Mouse (Mus musculus) T-helper 17 cell (primary cell): ENCODE results near the gene Ndufb6.

Experiments used
- in situ Hi-C, 2 experiments: fragments of 300-600 bp; cut with MboI, MseI; formaldehyde crosslinking; loops; 1 replicate in 1 of 2; 2 replicates in 1 of 2; pipeline ENCODE4 v1.15.1; 2025; ENCODE audit warnings: high pct_unique_total_duplicates in 2 of 2

Gene Ndufb6

GRCm38 (mm10) chr4:40264321-40264720 is 14.9 kb downstream of the Ndufb6 start:
- in situ Hi-C loops = loop anchor here in 1 of 2 experiments (10.0 to 25.0 kb wide), 2 partner anchors 1050 to 1448 kb away; partner anchors contain the start of genes Dcaf12, Dctn3 and Rpp25l

GRCm38 (mm10) chr4:40254385-40255103 is 24.7 kb downstream of the Ndufb6 start:
- in situ Hi-C loops = loop anchor here in 1 of 2 experiments (25.0 kb wide), 1 partner anchor 1458 kb away; the partner anchor contains the start of genes Dctn3 and Rpp25l

GRCm38 (mm10) chr4:40253766-40254165 is 25.5 kb downstream of the Ndufb6 start:
- in situ Hi-C loops = loop anchor here in 1 of 2 experiments (25.0 kb wide), 1 partner anchor 1459 kb away; the partner anchor contains the start of genes Dctn3 and Rpp25l

GRCm38 (mm10) chr4:40250984-40251383 is 28.2 kb downstream of the Ndufb6 start:
- in situ Hi-C loops = loop anchor here in 1 of 2 experiments (25.0 kb wide), 1 partner anchor 1461 kb away; the partner anchor contains the start of genes Dctn3 and Rpp25l

- in situ Hi-C loops = no loop called here
These were observed 35.2 kb downstream of the Ndufb6 start for GRCm38 (mm10) chr4:40244035-40244434.

- in situ Hi-C loops = no loop called here
These were observed 36.2 kb downstream of the Ndufb6 start for GRCm38 (mm10) chr4:40243006-40243405.

- in situ Hi-C loops = no loop called here
These were observed 37.3 kb downstream of the Ndufb6 start for GRCm38 (mm10) chr4:40241928-40242327.

- in situ Hi-C loops = no loop called here
These were observed 38.9 kb downstream of the Ndufb6 start for GRCm38 (mm10) chr4:40240272-40240744.

- in situ Hi-C loops = no loop called here
These were observed 39.6 kb downstream of the Ndufb6 start, which contains the start of gene Ddx58 for GRCm38 (mm10) chr4:40239409-40240271. TSS of gene Ddx58 (minus strand) at chr4:40239828.

- in situ Hi-C loops = no loop called here
These were observed 40.5 kb downstream of the Ndufb6 start for GRCm38 (mm10) chr4:40238483-40239408.

GRCm38 (mm10) chr4:40236829-40237228 is 42.4 kb downstream of the Ndufb6 start:
- in situ Hi-C loops = no loop called here

- in situ Hi-C loops = loop anchor here in 1 of 2 experiments (5.0 kb wide), 1 partner anchor 48 kb away; no protein-coding TSS in a partner anchor
These were observed 45.0 kb downstream of the Ndufb6 start for GRCm38 (mm10) chr4:40234256-40234655.

GRCm38 (mm10) chr4:40233062-40233664 is 46.1 kb downstream of the Ndufb6 start:
- in situ Hi-C loops = loop anchor here in 1 of 2 experiments (5.0 kb wide), 1 partner anchor 49 kb away; no protein-coding TSS in a partner anchor

- in situ Hi-C loops = loop anchor here in 1 of 2 experiments (5.0 kb wide), 1 partner anchor 53 kb away; no protein-coding TSS in a partner anchor
These were observed 49.5 kb downstream of the Ndufb6 start for GRCm38 (mm10) chr4:40229723-40230122.

GRCm38 (mm10) chr4:40227886-40228285 is 51.3 kb downstream of the Ndufb6 start:
- in situ Hi-C loops = no loop called here

- in situ Hi-C loops = no loop called here
These were observed 52.1 kb downstream of the Ndufb6 start for GRCm38 (mm10) chr4:40227131-40227530.

GRCm38 (mm10) chr4:40226095-40226494 is 53.1 kb downstream of the Ndufb6 start:
- in situ Hi-C loops = no loop called here

- in situ Hi-C loops = no loop called here
These were observed 57.2 kb downstream of the Ndufb6 start for GRCm38 (mm10) chr4:40221876-40222585.

GRCm38 (mm10) chr4:40221004-40221760 is 58.0 kb downstream of the Ndufb6 start:
- in situ Hi-C loops = no loop called here
